Mouse (Mus musculus) heart, embryonic 11.5 days (tissue): Measurements from ENCODE around the gene Dpp10. TPM values are rescaled to one million over a fixed set of nuclear protein-coding genes. Genes with fewer than 3 reads are reported as not detected.

Experiments
- ATAC-seq: fragments of 200-750 bp; cut with Nextera tagmentation; replicated peaks from 2 replicates; pipeline ENCODE4 v1.8.0; 2017; ENCODE audit warnings: moderate library complexity; ENCODE audit not compliant: insufficient number of reproducible peaks, low FRiP score, low TSS enrichment
- H3K27ac ChIP-seq: fragments of 300-500 bp; sonication (generic); 2 replicates; pipeline ENCODE4 v1.5.1; 2014; ENCODE audit warnings: mild to moderate bottlenecking, low read depth, low read length
- H3K27me3 ChIP-seq: fragments of 300-500 bp; sonication (generic); 2 replicates; pipeline ENCODE4 v1.6.1; 2014; ENCODE audit warnings: mild to moderate bottlenecking, low read length, mixed read lengths; ENCODE audit not compliant: control insufficient read depth, insufficient read depth
- H3K36me3 ChIP-seq: fragments of 300-500 bp; sonication (generic); 2 replicates; pipeline ENCODE4 v1.6.1; 2014; ENCODE audit warnings: mild to moderate bottlenecking, low read length, moderate library complexity, mixed read lengths; ENCODE audit not compliant: control insufficient read depth, insufficient read depth
- H3K4me1 ChIP-seq: fragments of 300-500 bp; sonication (generic); 2 replicates; pipeline ENCODE4 v1.6.1; 2014; ENCODE audit warnings: low read length; ENCODE audit not compliant: control insufficient read depth, insufficient read depth
- H3K4me2 ChIP-seq: fragments of 300-500 bp; sonication (generic); 2 replicates; pipeline ENCODE4 v1.6.1; 2014; ENCODE audit warnings: mild to moderate bottlenecking, moderate library complexity
- H3K4me3 ChIP-seq: fragments of 300-500 bp; sonication (generic); 2 replicates; pipeline ENCODE4 v1.5.1; 2014; ENCODE audit warnings: low read depth, low read length
- H3K9ac ChIP-seq: fragments of 300-500 bp; sonication (generic); 2 replicates; pipeline ENCODE4 v1.6.1; 2014; ENCODE audit warnings: mild to moderate bottlenecking, low read depth, low read length, moderate library complexity
- H3K9me3 ChIP-seq: fragments of 300-500 bp; sonication (generic); replicated peaks from 2 replicates; pipeline ENCODE4 v1.6.1; 2016; ENCODE audit warnings: low read length; ENCODE audit not compliant: control insufficient read depth
- WGBS: fragments of 180-500 bp; shearing (Covaris S2); extraction: QIAGEN DNeasy Blood & Tissue Kit; methylation state at CpG from one replicate; pipeline ENCODE4 v1.1.7; 2014; ENCODE audit not compliant: insufficient replicate concordance; 5-methylcytosine and 5-hydroxymethylcytosine counted together
- polyA plus RNA-seq: library from polyadenylated mRNA; unstranded; fragments of >200 nt; fragmentation: Nextera tagmentation; extraction: Ambion mirVana; gene quantifications from 2 replicates; pipeline ENCODE4 v1.2.1, GENCODE M21; 2014

Gene Dpp10
- polyA plus RNA-seq, 1 experiment from 2014 or later: 0.10 TPM

DNA sequence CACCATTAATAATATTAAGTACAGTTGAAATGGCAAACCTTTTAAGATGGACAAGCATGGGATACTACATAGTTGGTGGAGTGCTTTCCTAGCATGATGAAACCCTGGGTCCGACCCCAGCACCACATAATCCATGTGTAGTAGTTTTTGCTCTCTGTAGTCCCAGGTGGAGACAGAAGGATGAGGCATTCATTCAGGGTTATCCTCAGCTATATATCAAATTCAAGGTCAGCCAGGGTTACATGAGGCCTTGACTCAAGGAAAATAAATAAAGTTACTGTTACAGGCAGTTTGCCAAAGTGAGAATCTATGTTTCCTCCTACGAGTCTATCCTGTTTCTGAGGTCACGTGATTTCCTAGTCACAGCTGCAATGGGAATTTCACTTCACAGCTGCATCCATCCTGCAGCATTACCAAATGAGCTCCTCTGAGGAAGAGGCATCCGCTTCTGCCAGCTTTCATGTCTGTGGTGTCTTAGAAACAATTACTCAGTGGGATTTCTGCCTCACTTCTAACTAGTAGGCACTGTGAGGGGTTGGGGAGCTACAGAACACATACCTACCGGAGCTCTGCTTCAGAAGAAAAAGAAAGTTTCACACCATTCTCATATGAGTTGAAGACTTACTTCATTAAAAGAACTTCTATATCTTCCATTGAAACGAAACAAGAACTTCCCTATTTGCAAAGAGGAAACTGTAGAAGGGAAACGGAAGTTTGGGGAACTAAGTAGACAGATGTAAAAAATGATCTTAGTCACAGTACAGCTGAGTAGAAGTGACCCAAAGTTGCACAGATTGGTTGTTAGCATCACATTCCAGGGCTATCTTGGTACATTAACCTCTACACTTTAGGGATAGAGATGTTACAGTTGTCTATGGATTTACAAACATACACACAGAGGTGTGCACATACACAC lies 111.3 kb downstream of the Dpp10 start:
- H3K4me2 ChIP-seq: no peak overlapping the region
- H3K4me1 ChIP-seq: no peaks in the 10 kb centered on the region
- H3K36me3 ChIP-seq: no peaks in the 10 kb centered on the region
- no peak overlapping the region for H3K27ac ChIP-seq
- H3K9ac ChIP-seq: no peak overlapping the region
- H3K4me3 ChIP-seq: no peak overlapping the region
- 73% methylated on average over 7 of the region's 7 CpGs for WGBS
- no peaks in the 10 kb centered on the region for H3K27me3 ChIP-seq
- ATAC-seq: no peak
- no peaks in the 10 kb centered on the region for H3K9me3 ChIP-seq

DNA sequence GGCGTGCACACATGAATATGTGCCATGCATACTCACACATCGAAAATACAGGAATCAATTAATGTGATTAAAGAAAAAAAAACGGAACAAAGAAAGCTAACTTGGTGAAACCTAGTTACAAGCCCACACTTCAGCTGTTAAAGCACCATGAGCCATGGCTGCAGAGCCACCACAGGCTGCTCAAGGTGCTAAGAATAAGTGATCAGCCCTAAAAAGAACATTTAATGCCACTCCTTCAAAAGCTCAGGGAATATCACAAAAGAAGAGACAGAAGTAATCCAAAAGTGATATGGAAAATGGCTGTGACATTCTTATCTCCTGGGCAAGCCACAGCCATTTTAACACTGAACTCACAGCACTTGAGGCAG lies 117.4 kb downstream of the Dpp10 start:
- H3K27me3 ChIP-seq: no peaks in the 10 kb centered on the region
- ATAC-seq: no peak

DNA sequence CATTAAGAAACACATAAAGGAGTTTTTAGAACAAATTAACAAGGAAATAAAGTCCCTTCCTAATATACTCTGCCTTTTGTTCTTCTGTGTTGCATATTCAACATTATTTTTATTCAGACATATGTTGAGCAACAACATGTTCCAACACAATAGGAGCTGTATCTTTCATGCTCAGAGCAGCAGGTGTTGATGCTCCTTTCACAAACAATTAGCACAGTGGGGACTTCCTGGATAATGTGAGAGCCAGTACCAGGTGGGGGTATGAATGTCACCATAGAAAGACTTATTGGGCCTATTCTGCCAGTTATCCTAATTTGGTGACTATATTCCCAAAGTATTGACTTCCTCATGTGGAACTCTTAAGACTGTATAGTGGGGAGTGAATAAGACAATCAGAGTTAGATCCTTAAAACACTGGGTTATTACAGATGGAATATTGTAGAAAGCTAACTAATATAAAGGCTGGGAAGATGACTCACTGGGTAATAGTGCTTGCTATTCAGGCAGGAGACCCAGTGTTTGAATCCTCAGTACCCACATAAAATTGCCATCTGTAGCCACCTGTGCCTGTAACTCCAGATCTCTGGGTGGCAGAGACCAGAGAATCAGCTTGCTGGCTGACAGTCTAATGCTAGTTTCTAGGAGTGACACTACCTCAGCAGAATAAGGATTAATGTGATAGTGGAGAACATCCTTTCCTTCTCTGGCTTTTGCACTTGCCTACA lies 117.9 kb downstream of the Dpp10 start:
- ATAC-seq: no peak
- H3K4me2 ChIP-seq: no peak overlapping the region
- no peaks in the 10 kb centered on the region for H3K9me3 ChIP-seq
- H3K4me3 ChIP-seq: no peak overlapping the region
- no peaks in the 10 kb centered on the region for H3K36me3 ChIP-seq
- H3K27me3 ChIP-seq: no peaks in the 10 kb centered on the region
- no peak overlapping the region for H3K9ac ChIP-seq
- no peak overlapping the region for H3K27ac ChIP-seq
- no peaks in the 10 kb centered on the region for H3K4me1 ChIP-seq

More for the DNA sequence above, 117.4 kb downstream of the Dpp10 start:
- Histone ChIP-seq H3K27ac (no peak overlapping the region), H3K9ac (no peak overlapping the region), H3K4me2 (no peak overlapping the region), H3K4me1 (no peaks in the 10 kb centered on the region), H3K4me3 (no peak overlapping the region), H3K9me3 (no peaks in the 10 kb centered on the region), H3K36me3 (no peaks in the 10 kb centered on the region)
- 63% methylated on average over 3 of the region's 3 CpGs for WGBS

DNA sequence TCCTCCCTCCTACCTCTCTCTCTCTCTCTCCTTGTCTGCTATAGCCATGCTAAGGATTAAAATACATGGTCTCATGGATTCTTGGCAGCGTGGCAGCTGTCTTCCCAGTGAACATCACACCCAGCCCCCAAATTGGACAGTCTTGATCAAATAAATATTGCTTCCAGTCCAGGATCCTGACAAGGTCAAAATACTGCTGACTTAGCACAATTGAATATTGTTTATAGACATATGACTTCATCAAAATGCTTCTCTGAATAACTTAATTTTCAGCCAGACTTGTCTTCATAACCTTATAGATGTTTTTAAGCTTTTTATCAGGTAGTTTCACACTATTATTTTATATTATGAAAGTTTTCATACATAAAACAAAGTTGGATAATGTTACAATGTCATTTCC lies 120.5 kb downstream of the Dpp10 start:
- no peak for ATAC-seq
- Histone ChIP-seq H3K9ac (no peak overlapping the region), H3K9me3 (no peaks in the 10 kb centered on the region), H3K27ac (no peak overlapping the region), H3K4me3 (no peak overlapping the region), H3K4me1 (no peaks in the 10 kb centered on the region), H3K36me3 (no peaks in the 10 kb centered on the region), H3K4me2 (no peak overlapping the region), H3K27me3 (no peaks in the 10 kb centered on the region)
- 59% methylated on average over 1 of the region's 1 CpGs for WGBS

DNA sequence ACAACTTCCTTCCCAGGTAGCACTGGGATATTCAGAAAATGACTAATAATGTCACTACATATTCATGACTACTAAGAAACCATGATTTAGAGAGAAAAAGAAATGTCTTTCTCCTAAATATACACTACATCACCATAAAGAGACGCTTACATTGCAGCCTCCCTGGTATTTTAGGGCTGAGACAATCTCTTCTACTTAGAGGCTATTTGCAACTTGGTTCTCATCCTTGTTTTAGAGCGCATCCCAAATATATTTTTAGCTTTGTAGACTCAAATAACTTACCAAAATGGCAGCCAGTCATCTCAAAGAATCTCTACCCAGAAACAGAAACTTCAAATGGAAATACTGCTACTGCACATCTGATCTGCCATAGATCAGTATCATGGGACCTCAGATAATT lies 121.5 kb downstream of the Dpp10 start:
- Histone ChIP-seq H3K27me3 (no peaks in the 10 kb centered on the region), H3K27ac (no peak overlapping the region), H3K4me1 (no peaks in the 10 kb centered on the region), H3K9me3 (no peaks in the 10 kb centered on the region), H3K9ac (no peak overlapping the region), H3K4me2 (no peak overlapping the region), H3K36me3 (no peaks in the 10 kb centered on the region), H3K4me3 (no peak overlapping the region)
- WGBS: 73% methylated on average over 2 of the region's 2 CpGs
- no peak for ATAC-seq

DNA sequence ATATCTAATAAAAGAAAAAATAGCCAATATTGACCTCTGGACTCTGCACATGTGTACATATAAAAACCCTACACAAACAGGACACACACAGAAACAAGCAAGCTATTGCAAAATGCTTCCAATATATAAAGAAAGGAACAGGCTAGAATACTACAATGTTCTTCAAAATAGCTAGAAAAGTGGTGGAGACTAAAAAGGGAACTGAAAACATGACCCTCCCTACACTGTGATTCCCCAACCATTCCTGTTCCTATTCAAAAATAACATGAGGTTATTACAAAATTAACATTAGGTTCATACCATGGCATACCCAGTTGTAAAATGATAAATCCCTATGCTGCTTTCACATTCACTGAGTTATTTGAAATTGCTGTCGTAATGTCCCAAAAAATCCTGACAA lies 125.8 kb downstream of the Dpp10 start:
- Histone ChIP-seq H3K27ac (no peak overlapping the region), H3K4me3 (no peak overlapping the region), H3K36me3 (no peaks in the 10 kb centered on the region), H3K27me3 (no peaks in the 10 kb centered on the region), H3K4me1 (no peaks in the 10 kb centered on the region), H3K4me2 (no peak overlapping the region), H3K9ac (no peak overlapping the region), H3K9me3 (no peaks in the 10 kb centered on the region)
- WGBS: 91% methylated on average over 1 of the region's 1 CpGs
- no peak for ATAC-seq

DNA sequence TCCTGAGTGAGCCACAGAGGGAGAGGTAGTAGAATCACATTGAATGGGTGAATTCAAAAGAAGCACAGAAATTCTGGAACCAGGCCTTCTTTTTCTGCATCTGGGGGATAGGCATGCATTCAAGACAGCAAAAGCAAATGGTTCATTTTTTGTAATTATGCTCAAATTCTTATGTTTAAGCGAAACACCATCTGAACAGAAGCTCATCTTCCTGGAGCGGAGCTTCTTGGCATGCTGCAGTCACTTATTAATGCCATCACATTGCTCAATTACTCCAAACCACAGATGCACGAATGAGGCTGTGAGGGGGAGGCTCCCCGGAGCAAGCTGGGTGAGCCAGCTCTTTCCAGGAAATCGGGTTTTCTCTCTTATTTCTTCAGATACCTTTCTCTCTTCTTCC lies 142.7 kb downstream of the Dpp10 start:
- H3K4me1 ChIP-seq: no peaks in the 10 kb centered on the region
- no peak for ATAC-seq
- H3K27me3 ChIP-seq: no peaks in the 10 kb centered on the region
- H3K9ac ChIP-seq: no peak overlapping the region
- H3K9me3 ChIP-seq: no peaks in the 10 kb centered on the region
- no peaks in the 10 kb centered on the region for H3K36me3 ChIP-seq
- H3K4me3 ChIP-seq: no peak overlapping the region
- WGBS: 77% methylated on average over 5 of the region's 5 CpGs
- no peak overlapping the region for H3K4me2 ChIP-seq
- no peak overlapping the region for H3K27ac ChIP-seq

DNA sequence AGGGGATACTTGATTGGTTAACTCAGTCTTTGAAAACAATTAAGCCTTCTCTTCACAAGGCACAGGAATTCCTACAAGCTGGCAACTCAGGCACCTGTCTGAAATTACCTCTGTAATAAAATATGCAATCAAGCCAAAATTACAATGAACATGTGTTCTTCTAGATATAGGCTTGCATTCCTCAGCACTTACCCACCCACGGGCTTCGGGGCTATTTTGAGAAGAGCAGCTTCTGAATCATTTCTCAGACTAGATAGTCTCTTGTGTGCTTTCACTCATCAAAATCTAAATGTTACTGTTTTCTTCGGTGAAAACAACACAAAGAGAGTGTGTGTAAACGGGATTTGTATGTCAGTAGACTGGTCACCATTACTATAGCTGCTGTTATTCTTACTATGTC lies 144.1 kb downstream of the Dpp10 start:
- H3K9ac ChIP-seq: no peak overlapping the region
- H3K4me3 ChIP-seq: no peak overlapping the region
- H3K4me1 ChIP-seq: no peaks in the 10 kb centered on the region
- no peak overlapping the region for H3K4me2 ChIP-seq
- no peaks in the 10 kb centered on the region for H3K9me3 ChIP-seq
- no peak for ATAC-seq
- H3K36me3 ChIP-seq: no peaks in the 10 kb centered on the region
- H3K27me3 ChIP-seq: no peaks in the 10 kb centered on the region
- WGBS: 61% methylated on average over 4 of the region's 4 CpGs
- no peak overlapping the region for H3K27ac ChIP-seq
